16 mouse cellular contexts compared by ENCODE assay signal in the genomic region with DNA sequence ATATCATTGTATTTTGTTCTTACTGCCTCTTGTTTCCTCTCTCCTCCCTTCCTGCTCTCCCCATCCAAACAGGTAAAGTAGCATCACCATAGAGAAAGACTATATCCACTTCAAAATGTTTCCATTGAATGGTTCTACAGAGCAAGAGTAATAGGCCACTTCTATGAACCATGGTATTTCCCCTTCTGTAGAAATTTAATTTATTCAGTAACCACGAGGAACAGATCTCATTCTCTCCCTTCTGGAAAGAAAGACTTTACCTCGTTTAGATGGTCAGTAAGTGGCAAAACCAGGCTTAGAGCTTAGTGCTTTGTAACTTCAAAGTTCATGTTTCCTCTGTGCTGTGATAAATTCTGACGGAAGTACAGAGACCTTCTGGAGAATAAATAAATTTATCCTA.
"Had no signal": no experiment of that assay in that cellular context is flagged by ENCODE, and none has a peak within 500 bp of the region (broad histone marks: within the 10 kb centered on the region; RNA-seq: fewer than 3 reads in every experiment).

No protein-coding gene starts in this region.

- H3K27me3 ChIP-seq: neural tube, embryonic 13.5 days; neural tube, embryonic 15.5 days; stomach, embryonic 15.5 days had no signal

- H3K36me3 ChIP-seq: neural tube, embryonic 13.5 days; neural tube, embryonic 15.5 days; stomach, embryonic 15.5 days had no signal

- H3K27ac ChIP-seq: neural tube, embryonic 13.5 days; neural tube, embryonic 15.5 days; stomach, embryonic 15.5 days; stomach, postnatal 0 days had no signal

- H3K9ac ChIP-seq: neural tube, embryonic 13.5 days; neural tube, embryonic 15.5 days; stomach, embryonic 15.5 days had no signal

- DNase-seq: retina, postnatal 1 day; right cerebral cortex, adult 18-20 months; right cerebral cortex, postnatal 14 days; right cerebral cortex, postnatal 25 days; right cerebral cortex, postnatal 4 days; spleen, adult 18-20 months; thymus, adult 18-20 months; thymus, adult 2 months; thymus, postnatal 14 days; thymus, postnatal 25 days; thymus, postnatal 36 days; thymus, postnatal 4 days had no signal

- H3K4me1 ChIP-seq: neural tube, embryonic 13.5 days; neural tube, embryonic 15.5 days; stomach, embryonic 15.5 days had no signal

- H3K9me3 ChIP-seq: neural tube, embryonic 13.5 days; neural tube, embryonic 15.5 days; stomach, embryonic 15.5 days had no signal

- H3K4me2 ChIP-seq: neural tube, embryonic 13.5 days; neural tube, embryonic 15.5 days; stomach, embryonic 15.5 days had no signal

- H3K4me3 ChIP-seq: neural tube, embryonic 13.5 days; neural tube, embryonic 15.5 days; stomach, embryonic 15.5 days had no signal
